Mouse (Mus musculus) neutrophil, adult 5-6 weeks (primary cell): ENCODE results near the gene Man2a2. TPM values are rescaled to one million over a fixed set of nuclear protein-coding genes. Genes with fewer than 3 reads are reported as not detected.
"Not testable (repeated sequence)": the region's sequence is repeated elsewhere in the genome, so short reads cannot be mapped to it uniquely, and the experiment has no call there.

ENCODE experiments used
- ATAC-seq: fragments of 151-379, 151-347 bp; 2 replicates; pipeline ENCODE4 v1.8.0; 2017; ENCODE audit warnings: mild to moderate bottlenecking, moderate TSS enrichment; ENCODE audit not compliant: insufficient number of reproducible peaks, poor library complexity, low FRiP score, severe bottlenecking; ENCODE audit errors: extremely low read depth
- total RNA-seq: library from RNA; stranded (forward); fragments of 200-1000 nt; gene quantifications from 2 replicates; pipeline ENCODE4 v1.2.3, GENCODE M21; 2017

Man2a2 gene
- total RNA-seq, 1 experiment from 2014 or later, result 46.7 TPM

- no peak for ATAC-seq
Measured at GRCm38 (mm10) chr7:80343270-80344018, 27.7 kb downstream of the Man2a2 start.

- ATAC-seq, result peak; percentile 62
Measured at GRCm38 (mm10) chr7:80342858-80343257, 28.3 kb downstream of the Man2a2 start, which contains the start of gene Hddc3. Gene Hddc3, plus strand, starts transcription at chr7:80343104.

GRCm38 (mm10) chr7:80341793-80342192 is 29.4 kb downstream of the Man2a2 start:
- ATAC-seq, result no peak

- peak; percentile 62 for ATAC-seq
Measured at GRCm38 (mm10) chr7:80340793-80341192, 30.4 kb downstream of the Man2a2 start, which contains the start of gene Unc45a. Gene Unc45a, minus strand, starts transcription at chr7:80341005.

GRCm38 (mm10) chr7:80339793-80340628 is 31.2 kb downstream of the Man2a2 start:
- peak; percentile 82 for ATAC-seq

GRCm38 (mm10) chr7:80339371-80339770 is 31.8 kb downstream of the Man2a2 start:
- no peak for ATAC-seq

- no peak for ATAC-seq
Measured at GRCm38 (mm10) chr7:80336932-80337331, 34.2 kb downstream of the Man2a2 start.

GRCm38 (mm10) chr7:80334848-80335247 is 36.3 kb downstream of the Man2a2 start:
- ATAC-seq, result no peak

GRCm38 (mm10) chr7:80331433-80331832 is 39.7 kb downstream of the Man2a2 start:
- ATAC-seq, result no peak

- ATAC-seq, result no peak
Measured at GRCm38 (mm10) chr7:80330278-80330677, 40.9 kb downstream of the Man2a2 start.

GRCm38 (mm10) chr7:80326076-80326475 is 45.1 kb downstream of the Man2a2 start:
- no peak for ATAC-seq

GRCm38 (mm10) chr7:80325292-80325868 is 45.8 kb downstream of the Man2a2 start:
- ATAC-seq, result no peak

GRCm38 (mm10) chr7:80324816-80325119 is 46.4 kb downstream of the Man2a2 start:
- ATAC-seq, result not testable (repeated sequence)

GRCm38 (mm10) chr7:80324043-80324815 is 46.9 kb downstream of the Man2a2 start, which contains the start of gene Rccd1:
Gene Rccd1, minus strand, starts transcription at chr7:80324454.
- ATAC-seq, result peak; percentile 91

- ATAC-seq, result no peak
Measured at GRCm38 (mm10) chr7:80323336-80323735, 47.8 kb downstream of the Man2a2 start.

- no peak for ATAC-seq
Measured at GRCm38 (mm10) chr7:80319846-80320496, 51.2 kb downstream of the Man2a2 start.

GRCm38 (mm10) chr7:80318670-80319069 is 52.5 kb downstream of the Man2a2 start:
- ATAC-seq, result no peak

GRCm38 (mm10) chr7:80317439-80318115 is 53.6 kb downstream of the Man2a2 start:
- no peak for ATAC-seq
